In the genomic region with DNA sequence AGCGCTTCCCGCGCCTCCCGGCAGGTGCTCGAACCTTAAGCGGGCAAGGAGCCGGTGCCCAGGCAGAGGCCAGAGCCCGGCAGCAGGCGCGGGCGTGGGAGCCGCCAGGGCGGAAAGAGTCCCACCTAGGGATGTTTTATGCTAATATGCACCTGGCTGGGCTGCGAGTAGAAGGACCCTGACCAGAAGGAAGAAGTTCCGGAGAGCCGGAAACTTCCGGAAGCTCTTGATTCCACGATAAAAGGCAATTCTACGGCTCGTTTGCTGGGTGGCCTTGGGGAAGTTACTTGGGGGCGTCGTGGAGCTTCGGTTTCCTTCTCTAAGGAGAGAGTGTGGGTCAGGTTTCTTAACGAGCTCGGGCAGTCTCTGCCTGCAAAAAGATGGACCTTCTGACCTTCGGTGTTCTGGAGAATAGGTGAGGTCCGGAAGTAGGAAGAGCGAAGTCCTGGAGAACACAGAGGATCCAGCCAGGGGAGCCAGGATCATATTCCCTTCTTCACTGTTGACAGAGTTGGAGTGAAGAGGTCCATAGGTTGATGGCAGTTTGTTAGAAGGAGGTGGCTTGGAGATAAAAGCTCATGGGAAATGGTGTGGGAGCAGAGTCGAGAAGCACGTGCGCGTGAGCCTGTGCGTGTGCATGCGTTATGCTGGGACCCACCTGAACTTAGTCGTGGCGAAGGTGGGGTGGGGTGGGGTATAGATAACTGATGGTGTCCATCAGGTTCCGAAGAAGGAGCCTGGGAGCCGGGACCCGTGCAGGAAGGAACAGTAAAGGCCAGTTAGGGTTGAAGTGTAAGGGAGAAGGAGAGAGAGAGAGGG, we compare ENCODE assay signal across 8 mouse cellular contexts. TPM values are rescaled to one million over a fixed set of nuclear protein-coding genes. Genes with fewer than 3 reads are reported as not detected.
DNase-seq lines count a peak whose midpoint lies in the region; ATAC-seq and TF ChIP-seq lines count a peak whose summit lies in the region.

No protein-coding gene starts in this region.

- H3K4me1 ChIP-seq in thymus, adult 2 months (replicated peaks; ENCODE audit: control insufficient read depth, insufficient read depth, low read length), result peaks cover 11% of the 10 kb centered on the region
- 0 out of 4 replicates have a peak, but pooled peaks cover 0 to 2% of the 10 kb centered on the region in 2 experiments for H3K4me1 ChIP-seq in liver, embryonic 14.5 days (replicated peaks; ENCODE audit: control insufficient read depth in 2 of 2, insufficient read depth in 2 of 2, low read length in 1 of 2)

- 0 out of 2 replicates have a peak overlapping the region, but pooled peaks have one; percentile 5 for H3K4me3 ChIP-seq in thymus, adult 2 months (ENCODE audit: control insufficient read depth, insufficient read depth, low read length)
- peak overlapping the region in 1 of 2 experiments; percentile 4; a peak in 1 of 4 replicates for H3K4me3 ChIP-seq in liver, embryonic 14.5 days (ENCODE audit: insufficient read depth in 1 of 2, low read depth in 2 of 2, low read length in 2 of 2)

- TF ChIP-seq POLR2A in thymus, adult 2 months (IDR thresholded peaks at IDR 0.05; ENCODE audit: control insufficient read depth, extremely low read depth, insufficient read depth, low read length, poor library complexity), result no peak

- TF ChIP-seq EP300 in liver, embryonic 14.5 days (IDR thresholded peaks at IDR 0.05; ENCODE audit: low read depth), result no peak

- no peak for ATAC-seq in liver, embryonic 14.5 days (ENCODE audit: insufficient read depth)
- ATAC-seq in frontal cortex, adult (ENCODE audit: low TSS enrichment), result no peak

- H3K4me2 ChIP-seq in liver, embryonic 14.5 days (ENCODE audit: low read depth), result peak overlapping the region; percentile 45

- no peak overlapping the region for H3K27ac ChIP-seq in thymus, adult 2 months (ENCODE audit: control insufficient read depth, insufficient read depth, low read length)
- H3K27ac ChIP-seq in liver, embryonic 14.5 days, result no peak overlapping the region

- H3K9ac ChIP-seq in liver, embryonic 14.5 days (replicated peaks), result no peak overlapping the region

- H3K9me3 ChIP-seq in liver, embryonic 14.5 days (ENCODE audit: control insufficient read depth, low read length), result no peaks in the 10 kb centered on the region

- no peaks in the 10 kb centered on the region for H3K36me3 ChIP-seq in thymus, adult 2 months (ENCODE audit: control insufficient read depth, insufficient read depth, low read length)
- H3K36me3 ChIP-seq in liver, embryonic 14.5 days (replicated peaks; ENCODE audit: control insufficient read depth, insufficient read depth, low read depth), result no peaks in the 10 kb centered on the region

- 12% methylated on average over 39 of the region's 39 CpGs for WGBS in thymus, adult 2 months
- 3% methylated on average over 39 of the region's 39 CpGs for WGBS in liver, embryonic 14.5 days (ENCODE audit: insufficient replicate concordance)

- TF ChIP-seq CTCF in thymus, adult 2 months (IDR thresholded peaks at IDR 0.05; ENCODE audit: borderline replicate concordance, control insufficient read depth, extremely low read depth, insufficient read depth, low read length, poor library complexity), result no peak
- no peak for TF ChIP-seq CTCF in liver, embryonic 14.5 days (IDR thresholded peaks at IDR 0.05; ENCODE audit: low read depth)

- peaks cover 19% of the 10 kb centered on the region for H3K27me3 ChIP-seq in thymus, adult 2 months (ENCODE audit: control insufficient read depth, insufficient read depth, low read length)
- H3K27me3 ChIP-seq in liver, embryonic 14.5 days (ENCODE audit: control insufficient read depth, insufficient read depth, low read length), result peaks cover 44% of the 10 kb centered on the region

- peak; percentile 27 for DNase-seq in embryo, embryonic 10 days (ENCODE audit: low spot score)
- DNase-seq in embryo, embryonic 9.5 days (ENCODE audit: extremely low spot score), result no peak
- no peak for DNase-seq in thymus, adult 2 months
- DNase-seq in thymus, postnatal 36 days, result no peak
- DNase-seq in liver, embryonic 14.5 days (ENCODE audit: low read depth in 3 of 3, low spot score in 3 of 3), result no peak
- DNase-seq in thymus, adult 18-20 months, result no peak
- no peak for DNase-seq in right cerebral cortex, postnatal 10 days (ENCODE audit: low spot score in 2 of 2)

RNA-seq across cellular contexts. Expression of a gene that starts 44.4 kb away (rescaled TPM):
- 3.3 and 3.8 TPM in 2 replicates for polyA plus RNA-seq in thymus, adult 2 months (2012; rRNA removed)
- 0.43 and 0.48 TPM in 2 replicates for polyA plus RNA-seq in liver, embryonic 14.5 days (2012; rRNA removed)
- polyA plus RNA-seq in liver, embryonic 14.5 days (2014; fragmentation: Nextera tagmentation; extraction: Ambion mirVana), result 0.20 and 0.47 TPM in 2 replicates
